Mouse (Mus musculus): ENCODE data around the gene Mvp. TPM values are rescaled to one million over a fixed set of nuclear protein-coding genes. Genes with fewer than 3 reads are reported as not detected.
A peak's percentile ranks its signal among the peaks of the same experiment; 100 is the strongest.

Mvp gene
- total and polyA plus RNA-seq, 3 experiments, result 19.8 to 20.6 TPM; not detected in 1

- H3K27ac ChIP-seq (ENCODE audit: control insufficient read depth, low read depth, low read length), result no peak overlapping the region
- no peak overlapping the region for H3K9ac ChIP-seq (ENCODE audit: control insufficient read depth, low read depth, low read length, poor library complexity, severe bottlenecking)
- H3K27me3 ChIP-seq (ENCODE audit: control insufficient read depth in 1 of 2, insufficient read depth in 2 of 2, low read length in 2 of 2), result no peaks in the 10 kb centered on the region
- H3K9me3 ChIP-seq (replicated peaks; ENCODE audit: insufficient read depth, low read length), result no peaks in the 10 kb centered on the region
- peak; percentile 41 for DNase-seq (ENCODE audit: low read depth, low spot score)
- H3K79me2 ChIP-seq (ENCODE audit: control insufficient read depth, insufficient read depth, low read length, poor library complexity), result peaks cover 32% of the 10 kb centered on the region
- peaks cover 10 to 36% of the 10 kb centered on the region in 2 experiments for H3K4me1 ChIP-seq (ENCODE audit: control insufficient read depth in 1 of 2, insufficient read depth in 2 of 2, low read length in 2 of 2)
- H3K36me3 ChIP-seq (ENCODE audit: control insufficient read depth in 1 of 2, insufficient read depth in 2 of 2, low read length in 2 of 2), result peaks cover 0 to 29% of the 10 kb centered on the region in 2 experiments; a peak in 2 of 4 replicates
- H3K4me3 ChIP-seq (ENCODE audit: control insufficient read depth in 1 of 2, insufficient read depth in 1 of 2, low read depth in 2 of 2, low read length in 2 of 2), result no peak overlapping the region
- TF ChIP-seq TCF12 (IDR thresholded peaks at IDR 0.05; ENCODE audit: low read depth, low read length) (no peak), USF1 (IDR thresholded peaks at IDR 0.05; ENCODE audit: low read depth, low read length) (no peak), RCOR1 (IDR thresholded peaks at IDR 0.05; ENCODE audit: low read depth, low read length) (no peak), MXI1 (IDR thresholded peaks at IDR 0.05; ENCODE audit: low read depth, low read length) (no peak), MEF2A (IDR thresholded peaks at IDR 0.05; ENCODE audit: extremely low read depth, insufficient replicate concordance, low read depth, low read length, poor library complexity, severe bottlenecking) (no peak), NELFE (IDR thresholded peaks at IDR 0.05; ENCODE audit: low read depth, low read length) (0 out of 2 replicates have a peak, but pooled peaks have one; percentile 25), ZC3H11A (IDR thresholded peaks at IDR 0.05; ENCODE audit: low read depth, low read length) (no peak), E2F4 (IDR thresholded peaks at IDR 0.05; ENCODE audit: borderline replicate concordance, low read depth, low read length) (no peak), MAZ (IDR thresholded peaks at IDR 0.05; ENCODE audit: low read depth, low read length) (no peak), USF2 (IDR thresholded peaks at IDR 0.05; ENCODE audit: borderline replicate concordance in 1 of 2, insufficient read depth in 1 of 2, low read depth in 1 of 2, low read length in 2 of 2) (no peak), ZMIZ1 (IDR thresholded peaks at IDR 0.05; ENCODE audit: low read depth, low read length) (0 out of 2 replicates have a peak, but pooled peaks have one; percentile 32), HCFC1 (IDR thresholded peaks at IDR 0.05; ENCODE audit: low read depth, low read length) (no peak), NRF1 (IDR thresholded peaks at IDR 0.05; ENCODE audit: insufficient read depth, low read depth, low read length, poor library complexity, severe bottlenecking) (no peak), MAFK (IDR thresholded peaks at IDR 0.05; ENCODE audit: borderline replicate concordance, low read depth, low read length) (no peak), BHLHE40 (IDR thresholded peaks at IDR 0.05; ENCODE audit: borderline replicate concordance, low read depth, low read length) (no peak), MYB (IDR thresholded peaks at IDR 0.05; ENCODE audit: low read depth, low read length) (no peak), ZKSCAN1 (IDR thresholded peaks at IDR 0.05; ENCODE audit: low read depth, low read length) (no peak), SIN3A (IDR thresholded peaks at IDR 0.05; ENCODE audit: low read length) (no peak), POLR2AphosphoS2 (IDR thresholded peaks at IDR 0.05; ENCODE audit: low read length) (no peak), POLR2A (IDR thresholded peaks at IDR 0.05; ENCODE audit: control insufficient read depth in 1 of 2, insufficient read depth in 1 of 2, low read depth in 1 of 2, low read length in 2 of 2, poor library complexity in 1 of 2) (no peak; a peak in 1 of 4 replicates), MYC (IDR thresholded peaks at IDR 0.05; ENCODE audit: low read depth, low read length) (no peak), CTCF (IDR thresholded peaks at IDR 0.05 in 2 of 3, conservative IDR thresholded peaks at IDR 0.05 in 1 of 3; ENCODE audit: control insufficient read depth in 1 of 3, insufficient read depth in 1 of 3, low read depth in 2 of 3, low read length in 3 of 3, poor library complexity in 1 of 3, severe bottlenecking in 1 of 3) (peak in 1 of 3 experiments; percentile 11; a peak in 1 of 6 replicates), CHD2 (IDR thresholded peaks at IDR 0.05; ENCODE audit: low read length) (no peak), KAT2A (conservative IDR thresholded peaks at IDR 0.05; ENCODE audit: low read depth, low read length) (no peak), RAD21 (IDR thresholded peaks at IDR 0.05; ENCODE audit: low read depth, low read length) (no peak; the same call in 1 of the 2 replicates), EP300 (IDR thresholded peaks at IDR 0.05; ENCODE audit: low read depth in 1 of 2, low read length in 2 of 2) (no peak), POLR2AphosphoS5 (IDR thresholded peaks at IDR 0.05; ENCODE audit: borderline replicate concordance, low read depth, low read length) (no peak), SMC3 (IDR thresholded peaks at IDR 0.05; ENCODE audit: low read depth, low read length) (peak; percentile 25; the same call in 1 of the 2 replicates), ELF1 (IDR thresholded peaks at IDR 0.05; ENCODE audit: low read depth, low read length) (no peak), ZNF384 (IDR thresholded peaks at IDR 0.05; ENCODE audit: low read depth, low read length) (no peak), ETS1 (IDR thresholded peaks at IDR 0.05; ENCODE audit: low read depth, low read length) (no peak)
Observed at GRCm38 (mm10) chr7:127011717-127012116, 2.7 kb downstream of the Mvp start.
